Mouse (Mus musculus) intestine, embryonic 16.5 days (tissue): ENCODE results near the gene Ldhb. TPM values are rescaled to one million over a fixed set of nuclear protein-coding genes. Genes with fewer than 3 reads are reported as not detected.

Experiments
- ATAC-seq: fragments of 200-750 bp; cut with Nextera tagmentation; 2 replicates; pipeline ENCODE4 v1.8.0; 2017; ENCODE audit warnings: moderate TSS enrichment, moderate library complexity
- H3K27ac ChIP-seq: fragments of 300-500 bp; sonication (generic); 2 replicates; pipeline ENCODE4 v1.5.1; 2014; ENCODE audit warnings: mild to moderate bottlenecking, low read length
- H3K27me3 ChIP-seq: fragments of 300-500 bp; sonication (generic); replicated peaks from 2 replicates; pipeline ENCODE4 v1.6.1; 2014; ENCODE audit warnings: low read length, control low read depth, mixed read lengths; ENCODE audit not compliant: control insufficient read depth, insufficient read depth
- H3K36me3 ChIP-seq: fragments of 300-500 bp; sonication (generic); 2 replicates; pipeline ENCODE4 v1.6.1; 2014; ENCODE audit warnings: low read length, control low read depth; ENCODE audit not compliant: control insufficient read depth, insufficient read depth
- H3K4me1 ChIP-seq: fragments of 300-500 bp; sonication (generic); 2 replicates; pipeline ENCODE4 v1.6.1; 2014; ENCODE audit warnings: low read length, control low read depth, mixed read lengths; ENCODE audit not compliant: control insufficient read depth, insufficient read depth
- H3K4me2 ChIP-seq: fragments of 300-500 bp; sonication (generic); 2 replicates; pipeline ENCODE4 v1.6.1; 2014; ENCODE audit warnings: low read depth, low read length, control low read depth
- H3K4me3 ChIP-seq: fragments of 300-500 bp; sonication (generic); 2 replicates; pipeline ENCODE4 v1.5.1; 2014; ENCODE audit warnings: mild to moderate bottlenecking, low read length
- H3K9ac ChIP-seq: fragments of 300-500 bp; sonication (generic); 2 replicates; pipeline ENCODE4 v1.6.1; 2014; ENCODE audit warnings: low read depth, low read length
- H3K9me3 ChIP-seq: fragments of 300-500 bp; sonication (generic); 2 replicates; pipeline ENCODE4 v1.6.1; 2016; ENCODE audit warnings: low read length, control low read depth; ENCODE audit not compliant: control insufficient read depth
- WGBS: fragments of 180-500 bp; shearing (Covaris S2); extraction: QIAGEN DNeasy Blood & Tissue Kit; methylation state at CpG from one replicate; pipeline ENCODE4 v1.1.7; 2014; 5-methylcytosine and 5-hydroxymethylcytosine counted together
- polyA plus RNA-seq: library from polyadenylated mRNA; unstranded; fragments of >200 nt; fragmentation: Nextera tagmentation; extraction: Ambion mirVana; gene quantifications from 2 replicates; pipeline ENCODE4 v1.2.1, GENCODE M21; 2015

Gene Ldhb
- polyA plus RNA-seq, 1 experiment from 2014 or later, result 93.6 TPM

DNA sequence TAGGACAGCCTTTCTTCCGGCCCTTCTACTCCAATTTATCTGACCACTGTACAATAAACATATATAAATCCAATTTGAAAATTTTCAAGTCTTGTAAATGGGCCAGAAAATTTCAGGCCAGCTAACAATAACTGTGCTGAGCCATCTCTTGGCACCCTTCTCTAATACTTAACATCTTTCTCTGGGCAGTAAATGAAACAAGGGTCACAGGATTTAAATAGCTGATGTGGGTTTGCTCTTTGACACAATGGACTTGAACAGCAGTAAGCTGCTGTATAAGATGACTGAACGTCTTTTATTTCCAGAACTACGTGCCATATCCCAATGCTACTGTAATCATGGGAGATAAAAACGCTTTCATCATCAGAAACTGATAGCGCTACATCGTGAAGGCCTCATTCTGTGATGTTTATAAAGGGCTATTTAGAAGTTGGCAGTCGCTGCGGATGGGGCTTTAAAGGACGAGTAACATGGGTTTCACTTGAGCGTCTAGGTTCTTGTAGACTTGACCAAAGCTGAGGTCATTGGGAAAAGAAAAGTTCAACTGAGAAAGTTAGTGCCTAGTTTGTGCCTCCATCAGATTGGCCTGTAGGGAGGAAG is 32.9 kb upstream of the Ldhb start:
- Histone ChIP-seq H3K27ac (no peak overlapping the region), H3K4me3 (no peak overlapping the region), H3K27me3 (no peaks in the 10 kb centered on the region), H3K4me1 (peaks cover 3% of the 10 kb centered on the region; the same call in 1 of the 2 replicates), H3K36me3 (no peaks in the 10 kb centered on the region), H3K4me2 (no peak overlapping the region), H3K9ac (no peak overlapping the region), H3K9me3 (no peaks in the 10 kb centered on the region)
- ATAC-seq, result no peak
- WGBS, result 71% methylated on average over 10 of the region's 10 CpGs

- no peak overlapping the region for H3K9ac ChIP-seq
- H3K9me3 ChIP-seq, result no peaks in the 10 kb centered on the region
- H3K27ac ChIP-seq, result no peak overlapping the region
- no peak overlapping the region for H3K4me3 ChIP-seq
- H3K27me3 ChIP-seq, result no peaks in the 10 kb centered on the region
- no peaks in the 10 kb centered on the region for H3K36me3 ChIP-seq
- peaks cover 3% of the 10 kb centered on the region; the same call in 1 of the 2 replicates for H3K4me1 ChIP-seq
- ATAC-seq, result no peak
- no peak overlapping the region for H3K4me2 ChIP-seq
- WGBS, result 73% methylated on average over 5 of the region's 5 CpGs
These were observed 32.4 kb upstream of the Ldhb start for GRCm38 (mm10) chr6:142540131-142540530.

DNA sequence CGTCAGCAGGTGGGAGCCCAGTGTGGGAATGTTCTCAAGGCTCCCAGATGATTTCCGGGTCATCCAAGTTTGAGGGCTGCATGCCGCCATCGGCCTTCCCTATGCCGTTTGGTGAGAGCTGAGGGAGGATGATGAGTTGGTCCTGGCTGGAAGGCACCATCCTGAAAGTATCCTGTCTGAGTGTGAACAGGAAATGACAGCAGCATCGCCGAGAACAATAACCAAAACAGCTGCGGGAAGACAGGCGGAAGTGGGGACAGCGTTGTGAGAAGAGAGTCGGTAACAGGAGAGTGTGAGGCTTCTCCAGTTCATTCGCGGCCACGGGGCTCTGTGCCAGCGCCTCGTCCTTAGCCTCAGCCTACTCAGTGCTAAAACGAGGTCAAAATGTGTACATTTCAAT is 30.7 kb upstream of the Ldhb start:
- peaks cover 3% of the 10 kb centered on the region; the same call in 1 of the 2 replicates for H3K4me1 ChIP-seq
- H3K4me2 ChIP-seq, result no peak overlapping the region
- no peaks in the 10 kb centered on the region for H3K36me3 ChIP-seq
- no peaks in the 10 kb centered on the region for H3K27me3 ChIP-seq
- H3K9ac ChIP-seq, result no peak overlapping the region
- H3K9me3 ChIP-seq, result no peaks in the 10 kb centered on the region
- peak overlapping the region; percentile 56; the same call in 1 of the 2 replicates for H3K27ac ChIP-seq
- no peak overlapping the region for H3K4me3 ChIP-seq
- ATAC-seq, result peak; percentile 58
- WGBS, result 53% methylated on average over 17 of the region's 17 CpGs

- WGBS, result 69% methylated on average over 5 of the region's 5 CpGs
- ATAC-seq, result no peak
- peaks cover 5% of the 10 kb centered on the region; the same call in 1 of the 2 replicates for H3K4me1 ChIP-seq
- H3K36me3 ChIP-seq, result no peaks in the 10 kb centered on the region
- no peak overlapping the region for H3K4me2 ChIP-seq
- no peaks in the 10 kb centered on the region for H3K27me3 ChIP-seq
- H3K9me3 ChIP-seq, result no peaks in the 10 kb centered on the region
- no peak overlapping the region for H3K4me3 ChIP-seq
- H3K27ac ChIP-seq, result no peak overlapping the region
- H3K9ac ChIP-seq, result no peak overlapping the region
These were observed 25.7 kb upstream of the Ldhb start for GRCm38 (mm10) chr6:142533412-142533811.

- H3K9me3 ChIP-seq, result no peaks in the 10 kb centered on the region
- H3K4me1 ChIP-seq, result 0 out of 2 replicates have a peak, but pooled peaks cover 3% of the 10 kb centered on the region
- H3K4me3 ChIP-seq, result no peak overlapping the region
- H3K4me2 ChIP-seq, result no peak overlapping the region
- no peaks in the 10 kb centered on the region for H3K36me3 ChIP-seq
- WGBS, result 82% methylated on average over 2 of the region's 2 CpGs
- H3K9ac ChIP-seq, result no peak overlapping the region
- no peaks in the 10 kb centered on the region for H3K27me3 ChIP-seq
- no peak for ATAC-seq
- H3K27ac ChIP-seq, result no peak overlapping the region
These were observed 24.9 kb upstream of the Ldhb start for GRCm38 (mm10) chr6:142532686-142533085.

DNA sequence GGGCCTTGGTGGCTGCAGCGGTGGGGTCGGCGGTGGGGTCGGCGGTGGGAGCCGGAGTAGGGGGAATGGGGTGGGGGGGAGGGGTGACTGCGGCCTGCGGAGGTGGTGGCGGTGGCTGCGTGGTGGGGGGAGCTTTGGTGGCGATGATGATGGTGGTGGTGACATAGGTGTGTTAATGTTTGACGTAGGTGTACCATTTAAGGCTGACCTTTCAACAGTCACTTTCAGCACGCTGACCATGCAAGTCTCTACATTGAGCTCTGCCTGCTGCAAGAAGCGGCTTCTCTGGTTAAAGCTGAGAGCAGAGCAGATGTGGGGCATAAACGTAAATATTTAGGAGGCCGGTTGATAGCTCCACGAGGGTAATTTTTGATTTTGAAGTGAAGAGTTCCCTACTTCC is 24.4 kb upstream of the Ldhb start:
- H3K4me1 ChIP-seq, result 0 out of 2 replicates have a peak, but pooled peaks cover 3% of the 10 kb centered on the region
- H3K36me3 ChIP-seq, result no peaks in the 10 kb centered on the region
- no peak overlapping the region for H3K4me2 ChIP-seq
- ATAC-seq, result no peak
- 84% methylated on average over 17 of the region's 17 CpGs for WGBS
- H3K9me3 ChIP-seq, result no peaks in the 10 kb centered on the region
- H3K27me3 ChIP-seq, result no peaks in the 10 kb centered on the region
- no peak overlapping the region for H3K27ac ChIP-seq
- H3K4me3 ChIP-seq, result no peak overlapping the region
- no peak overlapping the region for H3K9ac ChIP-seq

GRCm38 (mm10) chr6:142530378-142530777 is 22.6 kb upstream of the Ldhb start:
- Histone ChIP-seq H3K9me3 (no peaks in the 10 kb centered on the region), H3K4me2 (no peak overlapping the region), H3K27me3 (no peaks in the 10 kb centered on the region), H3K4me1 (0 out of 2 replicates have a peak, but pooled peaks cover 3% of the 10 kb centered on the region), H3K9ac (no peak overlapping the region), H3K4me3 (no peak overlapping the region), H3K27ac (peak overlapping the region; percentile 25; the same call in 1 of the 2 replicates), H3K36me3 (no peaks in the 10 kb centered on the region)
- peak; percentile 63 for ATAC-seq
- WGBS, result 51% methylated on average over 5 of the region's 5 CpGs

- H3K36me3 ChIP-seq, result no peaks in the 10 kb centered on the region
- ATAC-seq, result no peak
- H3K4me1 ChIP-seq, result 0 out of 2 replicates have a peak, but pooled peaks cover 3% of the 10 kb centered on the region
- H3K9me3 ChIP-seq, result no peaks in the 10 kb centered on the region
- H3K9ac ChIP-seq, result no peak overlapping the region
- H3K4me3 ChIP-seq, result no peak overlapping the region
- no peaks in the 10 kb centered on the region for H3K27me3 ChIP-seq
- WGBS, result 77% methylated on average over 8 of the region's 8 CpGs
- H3K27ac ChIP-seq, result no peak overlapping the region
- H3K4me2 ChIP-seq, result no peak overlapping the region
These were observed 21.9 kb upstream of the Ldhb start for GRCm38 (mm10) chr6:142529680-142530079.

- H3K9me3 ChIP-seq, result no peaks in the 10 kb centered on the region
- no peak overlapping the region for H3K4me3 ChIP-seq
- no peaks in the 10 kb centered on the region for H3K27me3 ChIP-seq
- no peak overlapping the region for H3K9ac ChIP-seq
- no peak overlapping the region for H3K4me2 ChIP-seq
- WGBS, result 33% methylated on average over 1 of the region's 1 CpGs
- H3K4me1 ChIP-seq, result 0 out of 2 replicates have a peak, but pooled peaks cover 3% of the 10 kb centered on the region
- ATAC-seq, result no peak
- H3K27ac ChIP-seq, result no peak overlapping the region
- H3K36me3 ChIP-seq, result no peaks in the 10 kb centered on the region
These were observed 20.3 kb upstream of the Ldhb start for GRCm38 (mm10) chr6:142527931-142528562.
